Comparison of ENCODE assay signal across 18 mouse cellular contexts in the genomic region with DNA sequence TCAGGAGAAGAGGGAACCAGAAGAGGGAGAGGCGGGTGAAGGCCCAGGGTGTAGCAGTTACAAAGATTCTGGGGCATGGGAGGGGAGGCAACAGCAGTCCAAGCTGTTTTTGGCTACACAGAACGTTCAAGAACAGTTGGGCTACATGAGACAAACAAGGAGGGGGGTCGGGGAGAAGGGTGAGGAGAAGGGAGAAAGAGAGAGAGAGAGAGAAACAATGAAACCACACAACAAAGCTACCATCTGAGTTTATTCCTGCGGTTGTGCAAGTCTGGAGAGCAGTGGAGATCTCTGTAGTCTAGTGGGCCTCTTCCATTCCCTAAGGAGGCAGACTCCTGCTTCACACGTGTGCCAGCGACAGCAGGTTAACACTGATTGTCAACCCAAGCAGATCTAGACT. TPM values are rescaled to one million over a fixed set of nuclear protein-coding genes. Genes with fewer than 3 reads are reported as not detected.
"Had no signal": no experiment of that assay in that cellular context is flagged by ENCODE, and none has a peak within 500 bp of the region (broad histone marks: within the 10 kb centered on the region; RNA-seq: fewer than 3 reads in every experiment).

No protein-coding gene starts in this region.

- H3K36me3 ChIP-seq: intestine, embryonic 15.5 days; limb, embryonic 12.5 days; liver, embryonic 15.5 days; midbrain, embryonic 13.5 days; stomach, embryonic 15.5 days had no signal

- ATAC-seq: intestine, embryonic 15.5 days; midbrain, embryonic 13.5 days had no signal

- H3K4me3 ChIP-seq: intestine, embryonic 15.5 days; layer of hippocampus, adult 2 months; limb, embryonic 12.5 days; liver, embryonic 15.5 days; midbrain, embryonic 13.5 days; stomach, embryonic 15.5 days had no signal

- DNase-seq: kidney, adult 18-20 months; kidney, postnatal 4 days; lung, adult 2 months; right cerebral cortex, postnatal 14 days; thymus, postnatal 25 days had no signal

- H3K9me3 ChIP-seq: intestine, embryonic 15.5 days; liver, embryonic 15.5 days; midbrain, embryonic 13.5 days; stomach, embryonic 15.5 days had no signal

- H3K9ac ChIP-seq: intestine, embryonic 15.5 days; limb, embryonic 12.5 days; liver, embryonic 15.5 days; midbrain, embryonic 13.5 days; stomach, embryonic 15.5 days had no signal

- H3K4me2 ChIP-seq: intestine, embryonic 15.5 days; limb, embryonic 12.5 days; liver, embryonic 15.5 days; midbrain, embryonic 13.5 days; stomach, embryonic 15.5 days had no signal

- H3K27ac ChIP-seq: intestine, embryonic 15.5 days; layer of hippocampus, adult 2 months; limb, embryonic 12.5 days; liver, embryonic 15.5 days; macrophage; midbrain, embryonic 13.5 days; stomach, embryonic 15.5 days had no signal

RNA-seq across cellular contexts. Expression of a gene that starts 4.7 kb away (rescaled TPM):
- total RNA-seq: layer of hippocampus, postnatal 10 days; left cerebral cortex, postnatal 36 days had no signal
- polyA plus RNA-seq: midbrain, embryonic 13.5 days; midbrain, postnatal 0 days; neural tube, embryonic 14.5 days had no signal

RNA-seq across cellular contexts. Expression of a gene that starts 12.4 kb away (rescaled TPM):
- total RNA-seq: layer of hippocampus, adult 2 months; layer of hippocampus, postnatal 10 days; liver, adult 2 months had no signal
- polyA plus RNA-seq: limb, embryonic 12.5 days; liver, adult 2 months; liver, embryonic 15.5 days; lung, adult 2 months; macrophage; midbrain, embryonic 13.5 days; neural tube, embryonic 14.5 days; spleen, adult 2 months had no signal
